Mouse (Mus musculus) adrenal gland, postnatal 14 days (tissue): ENCODE results near the gene S100a16. TPM values are rescaled to one million over a fixed set of nuclear protein-coding genes. Genes with fewer than 3 reads are reported as not detected.

Experiments
- DNase-seq: peaks from one replicate; pipeline ENCODE4 v3.0.0; 2021; ENCODE audit warnings: mixed read lengths
- long read RNA-seq, 2 experiments: library from polyadenylated mRNA; stranded (forward); transcript quantifications; one replicate each; pipeline ENCODE4 v2.0.0; 2021
- total RNA-seq: library from RNA; stranded (reverse); gene quantifications from 2 replicates; pipeline ENCODE4 v1.2.3, GENCODE M21; 2021

Gene S100a16
- total RNA-seq = 63.6 and 71.4 TPM in 2 replicates
- long read RNA-seq, experiment 1, transcript S100a16-201 (3 exons, 1,123 nt) = major isoform, 32 of 74 reads
- long read RNA-seq, experiment 1, transcript S100a16-202 (3 exons, 1,127 nt) = minor isoform, 30 of 74 reads
- long read RNA-seq, experiment 1, partial matches to known transcripts = 1 of 74 reads
- long read RNA-seq, experiment 1, other reads (novel, unspliced or antisense) = 6 of 74 reads
- long read RNA-seq, experiment 2, transcript S100a16-201 (3 exons, 1,123 nt) = minor isoform, 18 of 65 reads
- long read RNA-seq, experiment 2, transcript S100a16-203 (3 exons, 723 nt) = minor isoform, 7 of 65 reads
- long read RNA-seq, experiment 2, transcript S100a16-202 (3 exons, 1,127 nt) = major isoform, 32 of 65 reads
- long read RNA-seq, experiment 2, partial matches to known transcripts = 1 of 65 reads
- long read RNA-seq, experiment 2, other reads (novel, unspliced or antisense) = 4 of 65 reads

DNA sequence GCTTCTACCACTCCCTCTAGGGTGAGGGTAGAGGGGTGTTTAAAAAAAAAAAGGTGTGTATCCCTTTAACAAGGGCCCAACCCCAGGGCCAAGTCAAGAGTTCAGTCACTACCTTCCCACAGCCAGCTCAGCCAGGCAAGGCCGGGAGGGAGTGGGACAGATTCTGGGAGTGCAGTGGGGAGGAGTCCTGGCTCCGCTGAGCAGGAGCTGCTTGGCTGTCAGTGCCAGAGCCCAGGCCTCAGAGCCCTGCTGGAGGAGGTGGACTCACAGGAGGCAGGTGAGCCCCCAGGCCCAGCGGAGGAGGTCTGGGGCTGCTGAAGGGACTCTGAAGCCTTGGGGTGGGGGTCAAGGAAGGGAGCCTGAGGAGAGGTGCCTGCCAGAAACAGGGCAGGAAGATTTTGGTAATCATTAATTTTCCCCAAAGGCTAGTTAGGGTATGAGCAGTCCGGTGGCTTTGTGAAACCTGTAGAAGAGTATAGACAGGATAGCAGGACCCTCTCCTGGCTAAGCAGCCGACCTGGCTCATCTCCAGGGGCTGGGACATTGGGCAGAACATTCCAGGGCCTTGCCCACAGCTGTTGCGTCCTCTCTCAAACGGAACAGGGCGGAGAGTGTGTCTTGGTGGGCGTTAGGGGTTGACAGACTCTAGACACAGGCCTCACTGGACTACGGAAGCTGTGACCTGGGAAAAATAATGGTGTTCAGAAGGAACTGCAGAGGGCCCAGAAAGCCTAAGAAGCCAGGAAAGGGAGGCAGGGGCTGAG lies at the start of gene S100a16:
Gene S100a16 (plus strand): TSS at position 114 of the 764 bp plus-strand sequence.
- DNase-seq = peak; percentile 89

DNA sequence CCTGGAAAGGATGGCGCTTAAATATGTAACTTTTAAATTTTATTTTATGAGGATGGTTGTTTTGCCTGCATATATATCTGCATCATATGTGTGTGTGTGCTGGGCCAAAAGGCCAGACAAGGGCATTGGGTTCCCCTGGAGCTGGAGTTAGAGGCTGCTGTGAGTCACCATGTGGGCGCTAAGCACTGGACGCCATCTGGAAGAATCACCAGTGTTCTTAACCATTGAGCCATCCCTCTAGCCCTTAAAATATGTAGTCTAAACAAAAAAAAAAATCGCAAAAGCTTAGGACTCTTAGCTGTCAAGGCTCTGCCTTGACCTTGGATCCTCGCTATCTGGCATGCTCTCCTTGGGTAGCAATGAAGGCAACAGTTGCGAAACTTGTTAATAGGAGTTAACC lies 48.5 kb upstream of the S100a16 start:
- DNase-seq = no peak

DNA sequence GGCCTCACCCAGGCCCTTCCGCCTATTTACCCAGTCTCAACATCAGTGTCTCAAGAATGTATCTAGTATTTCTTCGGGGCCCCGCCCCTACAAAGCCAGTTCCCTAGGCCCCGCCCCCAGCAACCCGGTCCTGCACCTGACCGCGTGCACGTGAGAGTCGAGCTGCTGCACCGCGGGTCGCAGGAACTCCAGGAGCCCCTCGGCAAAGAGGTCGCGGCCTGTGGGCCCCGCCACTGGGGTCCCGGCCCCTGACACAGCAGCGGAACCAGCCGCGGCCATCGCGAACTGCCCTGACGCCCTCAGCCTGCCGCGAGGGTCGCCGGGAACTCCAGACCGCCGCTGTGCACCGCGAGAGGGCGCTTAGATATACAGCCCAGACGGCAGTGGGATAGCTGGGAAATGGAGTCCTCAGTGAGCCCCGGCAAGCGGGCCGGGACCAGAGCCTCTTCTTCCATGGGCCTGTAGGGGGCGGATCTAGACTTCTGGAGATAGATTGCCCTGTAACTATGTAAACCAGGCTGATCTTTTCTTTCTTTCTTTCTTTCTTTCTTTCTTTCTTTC lies 46.3 kb upstream of the S100a16 start, which contains the start of gene Snapin:
Gene Snapin (minus strand): TSS at position 338 of the 561 bp plus-strand sequence.
- DNase-seq = peak; percentile 97

DNA sequence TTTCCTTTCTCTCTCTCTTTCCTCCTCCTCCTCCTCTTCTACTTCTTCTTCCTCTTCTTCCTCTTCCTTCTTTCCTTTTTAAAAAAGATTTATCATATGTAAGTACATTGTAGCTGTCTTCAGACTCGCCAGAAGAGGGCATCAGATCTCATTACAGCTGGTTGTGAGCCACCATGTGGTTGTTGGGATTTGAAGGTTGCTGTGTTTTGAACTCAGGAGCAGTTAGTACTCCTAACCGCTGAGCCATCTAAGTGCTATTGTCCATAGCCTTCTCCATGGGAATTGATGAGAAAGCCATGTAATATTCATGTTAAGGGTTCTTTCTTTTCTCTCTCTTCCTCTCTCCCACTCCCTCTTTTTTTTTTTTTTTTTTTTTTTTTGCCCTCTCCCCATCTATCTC lies 45.7 kb upstream of the S100a16 start:
- DNase-seq = peak; percentile 50

DNA sequence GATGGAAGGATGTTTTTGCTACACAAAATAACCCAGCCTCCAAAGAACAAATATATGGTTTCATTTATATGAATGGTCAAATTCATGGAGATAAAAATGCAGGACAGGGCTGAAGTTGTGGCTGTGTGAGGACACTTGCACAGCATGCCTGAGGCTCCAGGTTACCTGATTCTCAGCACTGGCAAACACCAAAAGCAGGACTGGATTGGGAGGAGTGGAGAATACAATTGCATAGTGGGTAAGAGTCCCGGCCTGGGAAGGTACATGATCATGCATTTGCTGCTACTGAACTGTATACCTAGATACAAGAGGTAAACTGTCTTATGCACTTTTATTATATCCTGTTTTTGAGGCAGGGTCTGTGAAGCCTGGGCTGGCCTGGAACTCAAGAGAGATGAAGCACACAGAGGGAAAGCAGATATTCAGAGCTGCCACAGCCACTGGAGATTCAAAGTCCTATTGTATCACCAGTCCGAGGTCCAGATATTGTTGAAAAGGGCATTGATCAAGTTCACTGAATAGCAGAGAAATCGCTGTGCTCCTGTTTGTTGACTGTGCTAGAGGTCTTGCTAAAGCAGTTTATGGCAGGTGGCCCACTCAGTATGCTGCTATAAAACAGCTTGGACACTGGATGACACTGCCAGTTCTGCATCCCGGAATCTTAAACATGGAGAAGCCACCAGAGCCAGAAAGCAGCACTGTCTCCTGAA lies 43.1 kb upstream of the S100a16 start:
- DNase-seq = no peak

DNA sequence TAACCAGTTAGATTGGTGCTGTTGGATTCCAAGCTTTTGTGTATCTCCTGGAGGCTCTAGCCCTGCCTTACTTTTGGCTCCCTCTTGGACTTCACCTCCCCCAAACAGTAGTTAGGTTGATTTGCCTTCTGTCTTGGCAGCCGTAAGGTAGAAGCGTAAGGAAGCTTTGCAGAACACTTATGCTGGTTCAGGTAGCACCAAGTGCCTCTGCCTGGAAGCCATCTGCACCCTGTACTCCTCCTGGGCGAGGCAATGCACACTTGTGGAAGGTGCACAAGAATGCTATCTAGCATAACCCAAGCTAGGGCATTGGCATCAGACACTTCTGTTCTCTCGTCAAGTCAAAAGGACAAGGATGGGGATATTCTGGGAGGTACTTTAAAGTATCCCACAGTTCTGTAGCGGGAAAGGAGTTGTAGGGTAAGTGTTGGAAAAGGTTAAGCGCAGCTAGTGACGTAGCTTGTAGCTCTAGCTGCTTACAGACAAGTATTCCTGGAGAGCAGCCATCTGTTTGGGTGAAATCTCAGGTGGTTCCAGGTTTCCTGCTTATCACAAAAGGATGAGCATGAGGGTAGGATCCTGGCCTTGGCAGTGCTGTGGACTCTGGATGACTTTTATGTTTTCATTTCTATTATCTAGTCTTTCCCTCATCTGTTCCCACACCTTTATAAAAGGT lies 41.1 kb upstream of the S100a16 start:
- no peak for DNase-seq

DNA sequence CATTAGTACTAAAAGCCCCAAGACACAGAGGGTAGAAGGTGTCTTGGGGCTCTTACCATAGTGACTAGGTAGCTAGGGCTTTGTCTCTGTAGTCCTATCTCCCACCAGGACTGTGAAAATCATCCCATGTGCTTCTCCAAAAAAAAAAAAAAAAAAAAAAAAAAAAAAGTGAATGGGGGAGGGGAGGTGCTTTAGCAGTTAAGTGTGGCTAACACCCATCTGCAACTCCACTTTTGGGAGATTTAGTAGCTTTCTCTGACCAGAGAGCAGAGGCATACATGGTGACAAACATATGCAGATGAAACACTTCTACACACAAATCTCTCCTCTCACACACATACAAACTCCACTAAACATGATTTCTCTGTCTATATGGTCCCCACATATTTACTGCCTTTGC lies 39.5 kb upstream of the S100a16 start:
- DNase-seq = no peak

DNA sequence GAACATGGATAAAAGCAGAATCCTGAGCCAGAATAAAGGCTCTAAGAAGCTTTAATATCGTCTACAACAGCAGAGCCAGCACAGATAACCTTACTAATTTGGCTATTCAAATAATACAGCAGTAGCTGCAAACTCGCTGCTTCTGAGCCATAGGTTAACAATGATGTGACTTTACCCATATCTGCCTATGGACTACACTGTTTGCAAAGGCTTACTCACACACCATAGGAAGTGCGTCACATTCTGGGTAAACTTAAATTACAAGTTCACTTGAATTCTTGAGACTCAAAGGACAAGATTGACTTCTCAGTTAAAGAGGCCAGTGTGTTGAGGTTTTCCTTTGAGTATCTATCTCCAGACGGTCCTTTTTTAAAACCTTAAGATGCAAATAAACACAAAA lies 33.6 kb upstream of the S100a16 start:
- no peak for DNase-seq

DNA sequence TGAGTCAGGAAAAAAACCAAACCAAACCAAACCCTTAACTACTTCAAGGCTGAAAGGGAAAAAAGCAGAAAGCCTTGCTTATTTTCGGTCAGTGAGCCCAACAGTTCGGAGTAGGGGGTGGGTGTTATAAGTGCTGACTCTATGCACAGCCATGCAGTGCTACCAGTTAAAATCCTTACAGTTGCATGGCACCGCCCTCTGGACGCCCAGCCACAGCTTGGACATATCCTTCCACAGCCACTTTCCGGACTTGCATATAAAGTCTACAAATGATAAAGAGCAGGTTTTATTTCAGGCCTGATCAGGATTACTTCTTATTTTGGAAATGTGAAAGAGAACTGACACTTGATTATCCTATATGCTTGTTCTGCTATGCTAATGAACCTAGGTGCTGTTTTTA lies 31.8 kb upstream of the S100a16 start:
- DNase-seq = no peak

DNA sequence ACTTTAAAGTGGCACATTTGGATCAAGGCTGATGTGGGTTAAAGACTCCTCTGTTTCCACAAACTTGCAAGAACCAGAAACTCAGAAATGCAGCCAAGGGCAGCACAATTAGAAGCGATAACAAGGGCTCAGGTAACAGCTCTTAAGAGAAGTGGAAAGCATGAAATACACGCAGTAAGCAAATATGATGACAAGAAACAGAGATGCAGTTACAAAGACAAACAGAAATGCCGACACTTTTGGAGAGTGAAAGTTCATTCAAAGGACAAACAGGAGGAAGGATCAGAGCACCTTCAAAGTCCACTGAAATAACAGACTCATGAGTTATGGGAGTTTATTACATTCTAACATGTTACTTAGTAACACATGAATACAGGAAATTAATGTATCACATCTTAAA lies 30.7 kb upstream of the S100a16 start:
- no peak for DNase-seq

DNA sequence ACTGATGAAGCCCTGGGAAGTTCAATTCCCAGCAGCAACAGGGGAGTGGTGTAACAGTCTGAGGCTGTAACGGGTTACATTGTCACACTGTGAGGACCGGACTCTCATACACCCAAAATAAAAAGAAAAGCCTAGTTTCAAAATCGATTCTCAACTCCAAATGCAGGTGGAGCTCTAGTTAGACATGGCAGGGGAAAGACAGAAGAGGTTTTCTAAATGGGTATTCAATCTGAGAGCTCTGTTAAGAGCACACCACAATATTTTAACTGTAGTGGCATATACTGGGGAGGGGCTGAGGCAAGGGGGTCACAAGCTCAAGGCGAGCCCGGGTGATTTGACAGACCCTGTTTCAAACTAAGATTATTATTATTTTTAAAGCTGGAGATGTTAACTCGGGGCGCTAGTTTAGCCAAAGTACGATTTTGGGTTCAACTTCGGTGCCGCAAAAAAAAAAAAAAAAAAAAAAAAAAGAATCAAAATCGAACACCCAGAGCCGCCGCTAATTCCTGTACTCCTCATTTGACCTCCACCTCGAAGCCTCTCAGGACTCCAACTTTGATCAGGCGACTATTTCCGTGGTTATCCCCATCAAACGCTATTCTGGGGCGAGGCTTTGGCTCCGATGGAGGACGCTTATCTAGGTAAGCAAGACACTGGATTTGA lies 28.6 kb upstream of the S100a16 start:
- no peak for DNase-seq

DNA sequence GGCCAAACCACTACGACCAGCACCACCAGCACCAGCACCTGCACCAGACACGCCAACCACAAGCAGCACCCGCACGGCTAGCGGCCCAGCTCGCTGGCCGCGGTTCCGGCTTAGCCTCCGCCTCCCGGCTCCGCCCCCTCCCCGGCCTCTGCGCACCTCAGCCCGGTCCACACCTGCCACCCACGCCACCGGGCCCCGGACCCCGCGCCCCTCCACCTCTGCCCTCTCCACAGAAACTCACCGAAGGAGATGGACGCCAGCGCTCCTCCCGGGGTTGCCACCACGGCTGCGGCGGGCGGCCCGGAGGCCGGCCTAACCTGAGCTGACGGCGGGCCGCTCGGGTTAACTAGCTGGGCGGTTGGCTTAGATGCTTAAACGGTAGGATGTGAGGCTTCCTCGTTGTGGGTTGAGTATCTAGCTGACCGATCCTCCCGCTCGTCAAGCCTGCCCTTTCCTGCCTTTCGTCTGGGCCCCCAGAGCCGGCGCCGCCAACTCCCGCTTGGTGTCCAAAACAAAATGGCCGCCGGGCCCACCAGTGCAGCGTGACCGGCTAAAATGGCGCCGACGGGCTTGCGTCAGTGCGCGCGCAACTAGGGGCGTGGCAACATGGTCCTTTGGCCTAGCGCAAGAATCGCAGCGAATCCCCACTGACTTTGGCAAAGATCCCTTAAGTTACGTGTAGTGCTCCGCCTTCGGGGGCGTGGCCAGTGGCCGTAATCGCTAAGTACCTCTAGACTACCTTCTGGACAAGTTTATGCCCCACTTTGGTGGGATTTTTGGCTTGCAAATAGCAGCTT lies 27.9 kb upstream of the S100a16 start, which contains the start of gene Chtop:
Gene Chtop (minus strand): TSS at position 549 of the 797 bp plus-strand sequence.
- DNase-seq = peak; percentile 100

DNA sequence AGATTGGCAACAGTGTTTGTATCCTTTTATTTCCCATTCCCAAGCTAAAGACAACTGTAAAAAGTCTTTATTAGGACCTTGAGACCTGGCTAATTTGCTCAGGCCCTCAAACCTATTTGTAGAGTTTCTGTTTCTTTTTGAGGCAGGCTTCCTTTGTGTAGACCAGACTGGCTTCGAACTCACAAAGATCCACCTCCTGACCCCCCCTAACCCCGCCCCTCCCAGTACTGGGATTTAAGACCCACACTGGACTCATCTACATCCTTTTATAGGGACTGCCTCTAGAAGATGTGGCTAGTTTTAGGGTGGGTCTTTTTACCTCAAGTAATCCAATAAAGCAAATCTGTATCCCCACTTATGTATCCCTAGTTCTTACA lies 27.3 kb upstream of the S100a16 start:
- no peak for DNase-seq

DNA sequence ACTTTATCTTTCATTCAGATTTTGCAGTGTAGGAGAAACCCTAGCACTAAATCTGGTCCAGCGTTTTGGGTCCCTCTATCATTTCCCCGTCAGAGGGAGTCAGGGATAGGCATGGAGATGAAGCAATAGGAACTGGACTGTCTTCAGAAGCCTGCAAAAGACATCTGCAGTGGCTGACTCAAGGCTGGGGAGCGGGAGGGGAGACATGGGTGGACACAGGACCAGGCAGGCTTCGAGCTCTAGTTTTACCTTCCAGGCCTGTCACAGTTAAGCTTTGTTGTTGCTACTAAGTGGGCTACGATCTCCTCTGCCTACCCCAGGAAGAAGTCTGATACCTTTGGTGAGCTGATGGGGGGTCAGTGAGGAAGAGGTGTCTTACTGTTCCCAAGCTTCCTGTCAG lies 24.8 kb upstream of the S100a16 start:
- DNase-seq = no peak

DNA sequence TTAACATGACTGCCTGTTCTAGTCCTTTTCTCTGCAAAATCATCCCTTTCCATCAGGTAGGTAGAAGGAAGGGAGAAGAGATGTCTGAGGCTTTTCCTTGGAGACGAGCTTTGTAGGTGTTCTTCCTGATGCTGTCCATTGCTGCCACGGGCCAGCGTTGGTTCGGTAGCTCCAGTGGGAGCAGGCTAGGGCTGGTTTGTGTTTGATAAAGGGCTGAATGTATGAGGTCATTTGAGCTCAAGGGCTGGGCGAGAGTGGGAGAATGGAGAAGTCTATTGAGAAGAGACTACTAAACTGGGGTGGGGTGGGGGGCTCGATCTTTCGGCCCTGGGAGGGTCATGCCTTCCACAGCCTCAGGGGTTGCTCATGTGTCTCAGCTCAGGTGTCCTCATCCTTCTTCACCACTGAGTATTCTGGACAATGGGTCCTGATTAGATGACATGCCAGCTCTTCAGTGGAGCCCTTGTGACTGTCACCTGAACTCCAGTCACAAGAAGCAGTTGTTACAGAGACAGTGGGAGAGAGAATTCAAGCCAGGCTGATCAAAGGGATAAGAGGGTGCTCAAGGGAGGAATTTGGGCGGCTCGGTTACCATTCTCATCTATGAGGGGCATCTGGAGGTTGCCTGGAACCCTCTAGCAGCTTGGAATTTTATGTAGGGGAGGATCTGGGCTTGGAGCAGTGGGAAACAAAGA lies 24.0 kb upstream of the S100a16 start:
- DNase-seq = no peak

DNA sequence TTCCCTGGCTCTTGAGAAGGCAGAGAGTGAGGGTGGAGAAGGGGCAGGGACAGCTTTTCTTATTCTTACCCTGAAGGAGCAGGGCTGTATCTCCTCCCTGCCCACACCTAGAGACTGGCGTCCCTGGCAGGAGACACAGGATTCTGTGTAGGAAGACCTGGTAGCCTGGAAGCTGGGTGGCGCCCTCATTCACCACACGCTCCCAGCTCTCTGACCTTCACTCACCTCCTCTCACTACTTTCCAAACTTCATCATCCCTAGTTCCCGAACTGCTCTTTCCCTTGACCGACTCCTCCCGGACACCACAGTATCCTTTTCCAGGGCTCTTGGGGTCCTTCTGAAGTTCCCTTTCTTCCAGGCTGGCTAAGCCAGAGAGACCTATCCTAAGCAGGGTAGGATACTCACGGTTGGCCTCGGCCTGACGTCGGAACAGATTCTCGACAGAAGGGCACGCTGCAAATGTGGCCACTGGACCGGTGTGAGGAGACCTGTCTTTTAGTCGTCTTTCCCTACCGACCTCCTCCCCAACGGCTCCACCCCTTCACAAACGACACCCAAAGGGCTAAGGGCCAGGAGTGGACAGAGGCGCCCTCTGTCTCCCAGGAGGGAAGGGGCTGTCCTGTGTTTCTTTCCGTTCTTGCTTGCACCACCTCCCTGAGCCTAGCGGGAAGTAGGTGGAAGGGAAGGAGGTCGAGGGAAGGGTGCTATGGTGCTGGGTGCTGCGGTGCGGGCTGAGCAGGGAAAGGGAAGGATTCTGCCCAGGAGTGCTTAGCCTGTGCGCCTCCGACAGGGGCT lies 23.1 kb upstream of the S100a16 start, which contains the start of the genes S100a1 and S100a13:
Gene S100a1 (minus strand): TSS at position 597 of the 795 bp plus-strand sequence.
Gene S100a13 (plus strand): TSS at position 640 of the 795 bp plus-strand sequence.
- DNase-seq = peak; percentile 88

DNA sequence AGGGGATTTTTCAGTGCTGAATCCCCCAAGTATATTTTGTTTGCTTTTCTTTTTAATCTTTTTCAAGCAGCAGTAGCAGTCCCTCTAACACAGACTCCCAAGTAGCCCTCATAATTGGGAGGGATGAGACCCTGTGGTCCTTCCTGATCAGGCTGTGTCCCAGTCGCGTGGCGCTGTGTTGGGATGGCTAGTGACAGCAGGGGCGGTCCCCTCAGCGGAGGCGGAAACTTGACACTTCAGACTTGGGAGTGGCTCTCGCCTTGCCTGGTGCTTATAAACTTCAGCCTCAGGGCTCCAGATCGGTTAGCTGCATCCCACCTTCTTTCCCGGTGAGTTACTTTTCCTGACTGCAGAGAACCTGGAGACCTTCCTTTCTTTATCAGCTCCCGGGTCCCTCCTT lies 22.4 kb upstream of the S100a16 start:
- peak; percentile 84 for DNase-seq

DNA sequence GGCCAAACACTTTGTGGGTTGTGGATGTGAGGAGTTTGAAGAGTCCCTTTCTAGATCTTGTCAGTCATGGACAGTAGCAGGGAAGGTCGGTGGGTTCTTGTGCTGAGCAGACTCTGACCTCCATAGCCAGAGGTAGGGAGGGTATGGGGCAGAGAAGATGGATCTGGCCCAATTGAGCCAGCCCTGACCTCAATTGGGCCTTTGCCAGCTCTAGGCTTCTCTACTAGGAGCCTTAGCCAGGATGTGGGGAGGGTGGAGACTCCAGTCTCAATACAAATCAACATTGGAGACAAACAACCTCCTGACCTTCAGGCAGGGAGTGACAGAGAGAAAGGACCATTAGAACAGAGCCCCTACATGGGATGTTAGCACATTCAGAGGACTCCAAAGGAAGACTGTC lies 21.8 kb upstream of the S100a16 start:
- peak; percentile 62 for DNase-seq

DNA sequence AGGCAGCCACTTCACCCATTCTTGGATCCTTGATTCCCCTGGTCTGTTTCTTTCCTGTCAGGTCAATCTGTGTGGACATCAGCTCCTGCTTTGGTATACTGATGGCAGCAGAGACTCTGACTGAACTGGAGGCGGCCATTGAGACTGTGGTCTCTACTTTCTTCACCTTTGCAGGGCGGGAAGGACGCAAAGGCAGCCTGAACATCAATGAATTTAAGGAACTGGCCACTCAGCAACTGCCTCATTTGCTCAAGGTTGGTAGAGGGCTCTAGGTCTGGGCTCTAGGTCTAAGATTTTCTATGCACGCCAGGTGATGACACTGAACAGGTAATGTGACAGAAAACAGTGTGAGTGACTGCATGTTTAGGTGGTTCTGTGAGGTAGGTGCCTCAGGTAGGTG lies 21.3 kb upstream of the S100a16 start:
- DNase-seq = no peak
